Mouse (Mus musculus): ENCODE data around the gene Dennd4c. TPM values are rescaled to one million over a fixed set of nuclear protein-coding genes. Genes with fewer than 3 reads are reported as not detected.
"Not testable (repeated sequence)": the region's sequence is repeated elsewhere in the genome, so short reads cannot be mapped to it uniquely, and the experiment has no call there.

Gene Dennd4c
- polyA plus RNA-seq, 1 experiment from 2014 or later, result 6.3 TPM

- H3K36me3 ChIP-seq (replicated peaks; ENCODE audit: control insufficient read depth, insufficient read depth, low read depth, low read length), result peaks cover 5% of the 10 kb centered on the region
- DNase-seq (ENCODE audit: low spot score) (no peak), ATAC-seq (replicated peaks; ENCODE audit: insufficient number of reproducible peaks, low FRiP score, low TSS enrichment, low read depth) (no peak)
- no peaks in the 10 kb centered on the region for H3K4me1 ChIP-seq (ENCODE audit: control insufficient read depth, insufficient read depth, low read length)
- WGBS, result 93% methylated on average over 7 of the region's 7 CpGs
- H3K27me3 ChIP-seq (ENCODE audit: control insufficient read depth, insufficient read depth, low read length), result no peaks in the 10 kb centered on the region
- no peak overlapping the region for H3K9ac ChIP-seq (replicated peaks; ENCODE audit: low read length)
- no peaks in the 10 kb centered on the region for H3K9me3 ChIP-seq (replicated peaks; ENCODE audit: control insufficient read depth, low read length)
- no peak overlapping the region for H3K4me3 ChIP-seq (ENCODE audit: low read depth, low read length)
- no peak overlapping the region for H3K27ac ChIP-seq (replicated peaks; ENCODE audit: low read depth, low read length)
- H3K4me2 ChIP-seq (ENCODE audit: low read depth, low read length), result no peak overlapping the region
Observed at GRCm38 (mm10) chr4:86825143-86825542, 76.8 kb downstream of the Dennd4c start.

DNA sequence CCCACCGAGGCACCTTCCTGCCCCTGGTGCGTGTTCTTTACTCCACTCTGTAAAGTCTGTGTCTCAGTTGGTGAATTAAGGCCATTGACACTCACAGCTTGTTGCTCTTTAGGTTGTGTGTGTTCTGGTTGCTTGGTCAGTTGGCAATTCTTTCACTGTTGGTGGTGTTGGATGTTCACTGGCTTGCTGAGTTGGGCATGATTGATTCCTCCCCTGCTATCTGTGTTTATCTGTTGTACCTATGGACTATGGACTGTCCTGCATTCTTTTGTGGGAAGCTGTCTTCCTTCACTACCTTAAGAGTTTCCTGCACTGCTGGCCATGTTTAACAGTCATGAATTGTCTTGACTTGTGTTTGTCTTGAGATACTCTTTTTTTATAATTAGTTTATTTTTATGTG lies 83.5 kb downstream of the Dennd4c start:
- Histone ChIP-seq H3K9me3 (replicated peaks; ENCODE audit: control insufficient read depth, low read length) (no peaks in the 10 kb centered on the region), H3K4me2 (ENCODE audit: low read depth, low read length) (no peak overlapping the region), H3K9ac (replicated peaks; ENCODE audit: low read length) (no peak overlapping the region), H3K36me3 (replicated peaks; ENCODE audit: control insufficient read depth, insufficient read depth, low read depth, low read length) (peaks cover 3% of the 10 kb centered on the region), H3K4me1 (ENCODE audit: control insufficient read depth, insufficient read depth, low read length) (no peaks in the 10 kb centered on the region), H3K4me3 (ENCODE audit: low read depth, low read length) (no peak overlapping the region), H3K27me3 (ENCODE audit: control insufficient read depth, insufficient read depth, low read length) (no peaks in the 10 kb centered on the region), H3K27ac (replicated peaks; ENCODE audit: low read depth, low read length) (no peak overlapping the region)
- ATAC-seq (replicated peaks; ENCODE audit: insufficient number of reproducible peaks, low FRiP score, low TSS enrichment, low read depth) (no peak), DNase-seq (ENCODE audit: low spot score) (no peak)
- 100% methylated on average over 2 of the region's 2 CpGs for WGBS

- not testable (repeated sequence) for H3K36me3 ChIP-seq (replicated peaks; ENCODE audit: control insufficient read depth, insufficient read depth, low read depth, low read length); H3K27ac ChIP-seq (replicated peaks; ENCODE audit: low read depth, low read length); ATAC-seq (replicated peaks; ENCODE audit: insufficient number of reproducible peaks, low FRiP score, low TSS enrichment, low read depth); H3K27me3 ChIP-seq (ENCODE audit: control insufficient read depth, insufficient read depth, low read length); DNase-seq (ENCODE audit: low spot score); H3K4me3 ChIP-seq (ENCODE audit: low read depth, low read length); H3K9me3 ChIP-seq (replicated peaks; ENCODE audit: control insufficient read depth, low read length); H3K9ac ChIP-seq (replicated peaks; ENCODE audit: low read length); H3K4me1 ChIP-seq (ENCODE audit: control insufficient read depth, insufficient read depth, low read length); H3K4me2 ChIP-seq (ENCODE audit: low read depth, low read length)
- 92% methylated on average over 2 of the region's 2 CpGs for WGBS
Observed at GRCm38 (mm10) chr4:86841141-86841540, 92.8 kb downstream of the Dennd4c start.

- 95% methylated on average over 3 of the region's 3 CpGs for WGBS
- Histone ChIP-seq H3K9me3 (replicated peaks; ENCODE audit: control insufficient read depth, low read length) (no peaks in the 10 kb centered on the region), H3K36me3 (replicated peaks; ENCODE audit: control insufficient read depth, insufficient read depth, low read depth, low read length) (peaks cover 3% of the 10 kb centered on the region), H3K4me3 (ENCODE audit: low read depth, low read length) (no peak overlapping the region), H3K27me3 (ENCODE audit: control insufficient read depth, insufficient read depth, low read length) (no peaks in the 10 kb centered on the region), H3K27ac (replicated peaks; ENCODE audit: low read depth, low read length) (no peak overlapping the region), H3K4me2 (ENCODE audit: low read depth, low read length) (no peak overlapping the region), H3K4me1 (ENCODE audit: control insufficient read depth, insufficient read depth, low read length) (no peaks in the 10 kb centered on the region), H3K9ac (replicated peaks; ENCODE audit: low read length) (no peak overlapping the region)
- no peak for ATAC-seq (replicated peaks; ENCODE audit: insufficient number of reproducible peaks, low FRiP score, low TSS enrichment, low read depth)
- no peak for DNase-seq (ENCODE audit: low spot score)
Observed at GRCm38 (mm10) chr4:86845384-86845783, 97.0 kb downstream of the Dennd4c start.

- Histone ChIP-seq H3K9ac (replicated peaks; ENCODE audit: low read length) (no peak overlapping the region), H3K4me2 (ENCODE audit: low read depth, low read length) (no peak overlapping the region), H3K36me3 (replicated peaks; ENCODE audit: control insufficient read depth, insufficient read depth, low read depth, low read length) (peaks cover 3% of the 10 kb centered on the region), H3K27me3 (ENCODE audit: control insufficient read depth, insufficient read depth, low read length) (no peaks in the 10 kb centered on the region), H3K4me1 (ENCODE audit: control insufficient read depth, insufficient read depth, low read length) (no peaks in the 10 kb centered on the region), H3K4me3 (ENCODE audit: low read depth, low read length) (no peak overlapping the region), H3K27ac (replicated peaks; ENCODE audit: low read depth, low read length) (no peak overlapping the region), H3K9me3 (replicated peaks; ENCODE audit: control insufficient read depth, low read length) (no peaks in the 10 kb centered on the region)
- no peak for DNase-seq (ENCODE audit: low spot score)
- ATAC-seq (replicated peaks; ENCODE audit: insufficient number of reproducible peaks, low FRiP score, low TSS enrichment, low read depth), result no peak
- 83% methylated on average over 2 of the region's 2 CpGs for WGBS
Observed at GRCm38 (mm10) chr4:86847246-86847645, 98.9 kb downstream of the Dennd4c start.

GRCm38 (mm10) chr4:86851331-86851730 lies 103.0 kb downstream of the Dennd4c start:
- H3K36me3 ChIP-seq (replicated peaks; ENCODE audit: control insufficient read depth, insufficient read depth, low read depth, low read length), result peaks cover 17% of the 10 kb centered on the region
- H3K27ac ChIP-seq (replicated peaks; ENCODE audit: low read depth, low read length), result no peak overlapping the region
- DNase-seq (ENCODE audit: low spot score) (no peak), ATAC-seq (replicated peaks; ENCODE audit: insufficient number of reproducible peaks, low FRiP score, low TSS enrichment, low read depth) (no peak)
- no peak overlapping the region for H3K9ac ChIP-seq (replicated peaks; ENCODE audit: low read length)
- H3K27me3 ChIP-seq (ENCODE audit: control insufficient read depth, insufficient read depth, low read length), result no peaks in the 10 kb centered on the region
- no peak overlapping the region for H3K4me2 ChIP-seq (ENCODE audit: low read depth, low read length)
- H3K4me3 ChIP-seq (ENCODE audit: low read depth, low read length), result no peak overlapping the region
- WGBS, result 87% methylated on average over 2 of the region's 2 CpGs
- H3K9me3 ChIP-seq (replicated peaks; ENCODE audit: control insufficient read depth, low read length), result no peaks in the 10 kb centered on the region
- H3K4me1 ChIP-seq (ENCODE audit: control insufficient read depth, insufficient read depth, low read length), result no peaks in the 10 kb centered on the region

DNA sequence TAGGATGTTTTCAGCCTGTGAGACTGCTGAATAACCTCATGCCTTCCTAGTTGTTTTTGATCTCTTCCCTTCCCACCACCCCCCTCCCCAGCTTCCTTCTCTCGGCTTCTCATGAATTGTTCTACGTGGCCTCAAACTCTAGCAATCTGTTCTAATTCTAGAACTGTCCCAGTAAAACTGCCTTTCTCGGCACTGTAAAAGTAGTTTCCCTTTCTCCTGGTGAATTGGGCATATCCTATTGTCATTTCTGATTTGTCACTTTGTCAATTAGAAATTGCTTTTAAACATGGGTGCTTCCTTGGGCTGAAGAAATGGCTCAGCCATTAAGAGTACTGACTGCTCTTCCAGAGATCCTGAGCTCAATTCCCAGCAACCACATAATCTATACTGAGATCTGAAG lies 103.7 kb downstream of the Dennd4c start:
- H3K9me3 ChIP-seq (replicated peaks; ENCODE audit: control insufficient read depth, low read length), result no peaks in the 10 kb centered on the region
- 63% methylated on average over 3 of the region's 3 CpGs for WGBS
- no peak for DNase-seq (ENCODE audit: low spot score)
- no peaks in the 10 kb centered on the region for H3K4me1 ChIP-seq (ENCODE audit: control insufficient read depth, insufficient read depth, low read length)
- no peak for ATAC-seq (replicated peaks; ENCODE audit: insufficient number of reproducible peaks, low FRiP score, low TSS enrichment, low read depth)
- H3K9ac ChIP-seq (replicated peaks; ENCODE audit: low read length), result no peak overlapping the region
- no peak overlapping the region for H3K4me3 ChIP-seq (ENCODE audit: low read depth, low read length)
- H3K36me3 ChIP-seq (replicated peaks; ENCODE audit: control insufficient read depth, insufficient read depth, low read depth, low read length), result peaks cover 17% of the 10 kb centered on the region
- H3K27ac ChIP-seq (replicated peaks; ENCODE audit: low read depth, low read length), result no peak overlapping the region
- no peak overlapping the region for H3K4me2 ChIP-seq (ENCODE audit: low read depth, low read length)
- H3K27me3 ChIP-seq (ENCODE audit: control insufficient read depth, insufficient read depth, low read length), result no peaks in the 10 kb centered on the region

DNA sequence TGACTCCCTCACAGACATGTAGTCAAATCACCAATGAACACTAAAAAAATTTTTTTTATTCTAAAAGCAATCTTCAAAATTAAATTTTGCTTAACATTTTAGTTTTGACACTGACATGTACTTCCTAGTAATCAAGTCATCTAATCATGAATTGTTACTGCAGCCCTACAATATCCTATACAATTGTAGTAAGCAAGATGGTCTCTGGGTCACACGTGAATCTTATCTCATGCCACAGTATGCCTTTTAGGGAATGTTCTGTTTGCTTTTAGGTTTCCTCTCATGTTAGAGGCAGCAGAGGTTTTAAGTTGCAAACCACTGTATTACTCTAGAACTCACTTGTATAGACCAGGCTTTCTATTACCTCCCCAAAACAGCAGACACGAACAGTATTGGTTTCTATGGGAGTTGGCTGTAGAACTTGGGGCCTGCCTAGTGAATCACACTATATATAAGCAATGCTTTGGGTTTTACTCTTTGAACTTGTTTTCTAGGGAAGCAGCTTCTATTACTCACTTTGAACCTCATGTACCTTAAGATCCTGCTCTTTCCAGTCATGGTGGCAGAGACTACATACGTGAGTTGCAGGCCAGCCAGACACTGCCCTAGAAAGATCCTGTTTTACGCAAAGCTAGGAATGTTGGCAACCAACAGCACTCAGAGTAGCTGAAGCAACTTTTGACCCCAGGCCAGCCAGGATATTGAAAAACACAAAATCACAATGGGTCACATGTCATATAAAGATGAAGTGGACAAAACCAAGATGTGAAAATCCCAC lies 104.6 kb downstream of the Dennd4c start:
- no peaks in the 10 kb centered on the region for H3K9me3 ChIP-seq (replicated peaks; ENCODE audit: control insufficient read depth, low read length)
- peaks cover 17% of the 10 kb centered on the region for H3K36me3 ChIP-seq (replicated peaks; ENCODE audit: control insufficient read depth, insufficient read depth, low read depth, low read length)
- no peak overlapping the region for H3K4me3 ChIP-seq (ENCODE audit: low read depth, low read length)
- whole genome bisulfite sequencing, result 83% methylated on average over 4 of the region's 4 CpGs
- no peak overlapping the region for H3K27ac ChIP-seq (replicated peaks; ENCODE audit: low read depth, low read length)
- DNase-seq (ENCODE audit: low spot score) (no peak), ATAC-seq (replicated peaks; ENCODE audit: insufficient number of reproducible peaks, low FRiP score, low TSS enrichment, low read depth) (no peak)
- H3K4me2 ChIP-seq (ENCODE audit: low read depth, low read length), result no peak overlapping the region
- H3K27me3 ChIP-seq (ENCODE audit: control insufficient read depth, insufficient read depth, low read length), result no peaks in the 10 kb centered on the region
- no peak overlapping the region for H3K9ac ChIP-seq (replicated peaks; ENCODE audit: low read length)
- no peaks in the 10 kb centered on the region for H3K4me1 ChIP-seq (ENCODE audit: control insufficient read depth, insufficient read depth, low read length)
